Mouse (Mus musculus): ENCODE data around the gene Top1.
A peak's percentile ranks its signal among the peaks of the same experiment; 100 is the strongest.

The Top1 gene

GRCm38 (mm10) chr2:160645614-160646137 lies at the start of gene Top1:
Gene Top1 (plus strand): TSS chr2:160645888.
- peak; percentile 99 for ATAC-seq (ENCODE audit: insufficient number of reproducible peaks, low FRiP score, low TSS enrichment)

- peak; percentile 82 for ATAC-seq (ENCODE audit: insufficient number of reproducible peaks, low FRiP score, low TSS enrichment)
These were observed 48.0 kb upstream of the Top1 start for GRCm38 (mm10) chr2:160597582-160598281.

DNA sequence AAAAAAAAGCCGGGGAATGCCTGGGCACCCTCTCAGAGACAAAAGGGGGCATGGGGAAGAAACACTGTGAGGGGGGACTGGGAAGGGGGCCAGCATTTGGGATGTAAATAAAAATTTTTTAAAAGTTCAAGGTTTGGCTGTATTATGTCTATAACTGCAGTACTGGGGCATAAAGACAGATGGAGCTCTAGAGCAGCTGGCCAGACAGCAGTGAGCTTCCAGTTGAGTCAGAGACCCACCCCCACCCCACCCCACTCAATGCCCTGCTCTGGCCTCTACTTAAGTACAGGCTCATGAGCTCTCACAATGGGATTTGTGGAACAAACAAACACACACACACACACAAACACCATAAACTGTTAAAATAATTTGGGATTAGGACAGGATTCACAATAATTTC lies 43.9 kb upstream of the Top1 start:
- ATAC-seq (ENCODE audit: insufficient number of reproducible peaks, low FRiP score, low TSS enrichment), result no peak

GRCm38 (mm10) chr2:160603154-160603933 lies 42.3 kb upstream of the Top1 start:
- no peak for ATAC-seq (ENCODE audit: insufficient number of reproducible peaks, low FRiP score, low TSS enrichment)

GRCm38 (mm10) chr2:160610012-160610411 lies 35.7 kb upstream of the Top1 start:
- no peak for ATAC-seq (ENCODE audit: insufficient number of reproducible peaks, low FRiP score, low TSS enrichment)

DNA sequence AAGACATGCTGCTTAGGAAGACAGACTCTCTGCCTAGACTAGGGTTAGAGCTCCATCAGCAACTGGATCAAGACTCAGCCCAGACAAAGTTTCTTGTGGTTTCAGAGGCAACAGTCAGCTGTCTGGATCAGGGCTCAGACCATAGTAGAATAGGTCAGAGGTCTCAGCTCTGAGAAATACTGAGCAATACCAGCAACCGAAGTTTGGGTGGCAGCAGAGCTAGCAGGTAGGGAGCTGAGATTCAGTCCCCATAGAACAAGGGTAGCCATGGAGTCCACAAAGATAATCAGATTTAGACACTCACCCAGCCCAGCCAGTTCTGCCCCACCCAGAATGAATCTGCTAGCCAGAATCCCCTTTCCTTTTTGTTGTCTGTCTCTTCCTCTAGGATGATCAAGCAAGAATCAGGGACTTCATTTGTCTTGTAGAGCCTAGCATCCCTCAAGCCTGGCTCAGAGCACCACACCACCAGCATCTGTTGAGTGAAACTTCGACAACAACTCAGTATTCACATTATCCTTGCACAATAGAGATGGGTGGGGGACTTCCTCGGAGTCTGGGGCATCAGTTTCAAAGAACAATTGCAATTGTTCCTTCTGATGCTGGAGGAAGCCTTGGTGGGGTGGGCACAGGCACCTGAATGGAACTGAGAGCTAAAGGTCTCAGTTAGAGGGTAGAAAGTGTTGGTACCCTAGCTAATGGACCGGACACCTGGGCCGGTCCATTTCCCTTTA lies 32.3 kb upstream of the Top1 start:
- ATAC-seq (ENCODE audit: insufficient number of reproducible peaks, low FRiP score, low TSS enrichment), result no peak

- no peak for ATAC-seq (ENCODE audit: insufficient number of reproducible peaks, low FRiP score, low TSS enrichment)
These were observed 27.9 kb upstream of the Top1 start for GRCm38 (mm10) chr2:160617741-160618140.

- ATAC-seq (ENCODE audit: insufficient number of reproducible peaks, low FRiP score, low TSS enrichment), result no peak
These were observed 27.0 kb upstream of the Top1 start for GRCm38 (mm10) chr2:160618619-160619220.

DNA sequence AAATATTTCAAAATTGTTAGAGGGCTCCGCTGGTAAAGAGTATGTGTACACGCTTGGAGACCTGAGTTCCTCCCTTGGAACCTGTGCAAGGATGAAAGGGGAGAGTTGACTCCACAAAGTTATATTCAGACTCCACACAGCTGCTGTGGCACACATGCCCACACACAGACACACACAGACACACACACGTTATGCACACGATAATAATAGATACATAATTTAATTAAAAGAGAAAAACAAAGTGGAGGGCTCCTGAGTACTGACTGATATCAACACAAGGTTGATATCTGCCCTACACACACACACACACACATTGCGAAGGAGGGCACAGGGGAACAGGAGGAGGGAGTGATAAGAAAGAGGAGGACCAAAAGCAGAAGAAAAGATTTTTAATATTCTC lies 26.4 kb upstream of the Top1 start:
- ATAC-seq (ENCODE audit: insufficient number of reproducible peaks, low FRiP score, low TSS enrichment), result no peak

DNA sequence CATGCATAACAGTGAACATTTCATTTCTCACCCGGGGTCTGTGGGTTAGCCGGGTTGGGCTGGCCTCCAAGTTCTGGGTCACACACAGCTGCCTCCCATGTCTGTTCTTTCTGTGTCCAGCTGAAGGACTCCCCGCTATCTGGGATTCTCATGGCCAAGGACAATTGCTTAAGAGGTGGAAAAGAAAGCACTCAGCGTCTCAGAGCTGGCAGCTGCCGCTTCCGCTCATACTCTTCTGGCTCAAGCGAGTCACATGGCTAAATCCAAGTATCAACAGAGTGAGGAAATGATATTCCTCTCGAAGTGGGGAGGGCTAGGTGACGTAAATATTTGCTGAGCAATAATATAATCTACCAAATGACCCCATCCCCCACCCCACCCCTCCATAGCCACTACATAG lies 25.9 kb upstream of the Top1 start:
- no peak for ATAC-seq (ENCODE audit: insufficient number of reproducible peaks, low FRiP score, low TSS enrichment)

GRCm38 (mm10) chr2:160620279-160620963 lies 25.3 kb upstream of the Top1 start:
- no peak for ATAC-seq (ENCODE audit: insufficient number of reproducible peaks, low FRiP score, low TSS enrichment)

- ATAC-seq (ENCODE audit: insufficient number of reproducible peaks, low FRiP score, low TSS enrichment), result peak; percentile 76
These were observed 24.7 kb upstream of the Top1 start for GRCm38 (mm10) chr2:160621001-160621448.

GRCm38 (mm10) chr2:160621661-160622211 lies 24.0 kb upstream of the Top1 start:
- 0 out of 2 replicates have a peak, but pooled peaks have one; percentile 56 for ATAC-seq (ENCODE audit: insufficient number of reproducible peaks, low FRiP score, low TSS enrichment)

GRCm38 (mm10) chr2:160622646-160623045 lies 23.0 kb upstream of the Top1 start:
- no peak for ATAC-seq (ENCODE audit: insufficient number of reproducible peaks, low FRiP score, low TSS enrichment)

GRCm38 (mm10) chr2:160623745-160624144 lies 21.9 kb upstream of the Top1 start:
- no peak for ATAC-seq (ENCODE audit: insufficient number of reproducible peaks, low FRiP score, low TSS enrichment)

- no peak for ATAC-seq (ENCODE audit: insufficient number of reproducible peaks, low FRiP score, low TSS enrichment)
These were observed 18.3 kb upstream of the Top1 start for GRCm38 (mm10) chr2:160627207-160628025.

DNA sequence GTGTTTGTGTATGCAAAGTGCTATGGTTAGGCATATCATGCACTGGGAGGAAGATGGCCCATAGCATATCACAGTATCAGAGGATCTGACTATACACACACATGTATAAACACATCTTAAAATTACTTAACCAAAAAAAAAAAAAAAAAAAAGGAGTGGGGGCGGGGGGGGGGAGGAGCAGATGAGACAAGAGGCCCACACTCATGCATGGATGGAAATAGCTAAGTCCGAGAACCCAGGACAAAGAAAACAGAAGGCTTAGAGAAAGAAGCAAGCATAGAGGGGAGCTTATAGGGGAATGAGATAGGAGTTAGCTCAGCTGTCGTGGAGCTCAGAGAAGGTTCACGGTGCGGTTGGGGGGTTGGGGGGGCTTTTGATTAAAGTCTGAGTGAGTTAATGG lies 17.6 kb upstream of the Top1 start:
- no peak for ATAC-seq (ENCODE audit: insufficient number of reproducible peaks, low FRiP score, low TSS enrichment)

GRCm38 (mm10) chr2:160628666-160629527 lies 16.8 kb upstream of the Top1 start:
- no peak for ATAC-seq (ENCODE audit: insufficient number of reproducible peaks, low FRiP score, low TSS enrichment)

All from cerebellum, adult (tissue).